Mouse (Mus musculus) left cerebral cortex, adult 9 months (tissue): Measurements from ENCODE around the gene Babam1.

ENCODE experiments used
- DNase-seq, 2 experiments: peaks; one replicate each; pipeline ENCODE4 v3.0.0; 2022; ENCODE audit warnings: low spot score in 2 of 2

Babam1 gene

GRCm38 (mm10) chr8:71396639-71397305 is at the start of gene Babam1:
Babam1 (plus strand) TSS chr8:71396861.
- DNase-seq = peak; percentile 92 to 96

- no peak for DNase-seq
Observed at GRCm38 (mm10) chr8:71351117-71351516, 45.5 kb upstream of the Babam1 start.

- DNase-seq = no peak
Observed at GRCm38 (mm10) chr8:71351520-71351919, 45.1 kb upstream of the Babam1 start.

- DNase-seq = no peak
Observed at GRCm38 (mm10) chr8:71358026-71358425, 38.6 kb upstream of the Babam1 start.

GRCm38 (mm10) chr8:71366771-71367528 is 29.7 kb upstream of the Babam1 start, which contains the start of gene Use1:
Use1 (plus strand) TSS chr8:71366848.
- peak; percentile 87 to 95 for DNase-seq

GRCm38 (mm10) chr8:71367529-71368176 is 29.0 kb upstream of the Babam1 start:
- DNase-seq = no peak

GRCm38 (mm10) chr8:71368366-71368765 is 28.3 kb upstream of the Babam1 start:
- no peak for DNase-seq

- DNase-seq = no peak
Observed at GRCm38 (mm10) chr8:71369040-71369718, 27.5 kb upstream of the Babam1 start.

GRCm38 (mm10) chr8:71370711-71371235 is 25.9 kb upstream of the Babam1 start:
- no peak for DNase-seq

GRCm38 (mm10) chr8:71371236-71371848 is 25.3 kb upstream of the Babam1 start, which contains the start of gene Ocel1:
Ocel1 (plus strand) TSS chr8:71371298.
- peak; percentile 96 to 98 for DNase-seq

- no peak for DNase-seq
Observed at GRCm38 (mm10) chr8:71372427-71372826, 24.2 kb upstream of the Babam1 start.

- no peak for DNase-seq
Observed at GRCm38 (mm10) chr8:71373000-71373399, 23.7 kb upstream of the Babam1 start.

GRCm38 (mm10) chr8:71374616-71375206 is 21.9 kb upstream of the Babam1 start:
- DNase-seq = no peak

GRCm38 (mm10) chr8:71375581-71376422 is 20.9 kb upstream of the Babam1 start:
- DNase-seq = peak in 1 of 2 experiments; percentile 65

GRCm38 (mm10) chr8:71376423-71377030 is 20.1 kb upstream of the Babam1 start:
- no peak for DNase-seq

GRCm38 (mm10) chr8:71379008-71379407 is 17.7 kb upstream of the Babam1 start:
- no peak for DNase-seq

- DNase-seq = no peak
Observed at GRCm38 (mm10) chr8:71379512-71380075, 17.1 kb upstream of the Babam1 start.

GRCm38 (mm10) chr8:71380178-71381171 is 16.2 kb upstream of the Babam1 start:
- DNase-seq = no peak
